Mouse (Mus musculus): ENCODE data around the gene Chmp2a. TPM values are rescaled to one million over a fixed set of nuclear protein-coding genes. Genes with fewer than 3 reads are reported as not detected.
A peak's percentile ranks its signal among the peaks of the same experiment; 100 is the strongest.

The Chmp2a gene
- total and polyA plus RNA-seq, 3 experiments, result 100 to 180 TPM; not detected in 1

- TF ChIP-seq MAX (IDR thresholded peaks at IDR 0.05; ENCODE audit: low read length) (peak; percentile 70), ZMIZ1 (IDR thresholded peaks at IDR 0.05; ENCODE audit: low read depth, low read length) (no peak), NRF1 (IDR thresholded peaks at IDR 0.05; ENCODE audit: insufficient read depth, low read depth, low read length, poor library complexity, severe bottlenecking) (peak; percentile 42; the same call in 1 of the 2 replicates), HCFC1 (IDR thresholded peaks at IDR 0.05; ENCODE audit: low read depth, low read length) (peak; percentile 92)
Observed at GRCm38 (mm10) chr7:13009143-13010004, 25.2 kb downstream of the Chmp2a start (continued).

GRCm38 (mm10) chr7:13007341-13008092 lies 27.1 kb downstream of the Chmp2a start:
- DNase-seq (ENCODE audit: low read depth, low spot score), result no peak
- Histone ChIP-seq H3K9ac (ENCODE audit: control insufficient read depth, low read depth, low read length, poor library complexity, severe bottlenecking) (no peak overlapping the region), H3K79me2 (ENCODE audit: control insufficient read depth, insufficient read depth, low read length, poor library complexity) (peaks cover 20% of the 10 kb centered on the region), H3K36me3 (ENCODE audit: control insufficient read depth in 1 of 2, insufficient read depth in 2 of 2, low read length in 2 of 2) (no peaks in the 10 kb centered on the region; a peak in 1 of 4 replicates), H3K4me1 (ENCODE audit: control insufficient read depth in 1 of 2, insufficient read depth in 2 of 2, low read length in 2 of 2) (peaks cover 0 to 8% of the 10 kb centered on the region in 2 experiments; a peak in 1 of 4 replicates), H3K4me3 (ENCODE audit: control insufficient read depth in 1 of 2, insufficient read depth in 1 of 2, low read depth in 2 of 2, low read length in 2 of 2) (no peak overlapping the region), H3K27me3 (ENCODE audit: control insufficient read depth in 1 of 2, insufficient read depth in 2 of 2, low read length in 2 of 2) (no peaks in the 10 kb centered on the region), H3K9me3 (replicated peaks; ENCODE audit: insufficient read depth, low read length) (no peaks in the 10 kb centered on the region), H3K27ac (ENCODE audit: control insufficient read depth, low read depth, low read length) (no peak overlapping the region)
- TF ChIP-seq CTCF (IDR thresholded peaks at IDR 0.05 in 2 of 3, conservative IDR thresholded peaks at IDR 0.05 in 1 of 3; ENCODE audit: control insufficient read depth in 1 of 3, insufficient read depth in 1 of 3, low read depth in 2 of 3, low read length in 3 of 3, poor library complexity in 1 of 3, severe bottlenecking in 1 of 3), result no peak
- no peak for TF ChIP-seq TAL1 (IDR thresholded peaks at IDR 0.05; ENCODE audit: low read length)
- TF ChIP-seq USF1 (IDR thresholded peaks at IDR 0.05; ENCODE audit: low read depth, low read length), result no peak
- no peak for TF ChIP-seq SMC3 (IDR thresholded peaks at IDR 0.05; ENCODE audit: low read depth, low read length)

GRCm38 (mm10) chr7:13006531-13006930 lies 28.1 kb downstream of the Chmp2a start:
- Histone ChIP-seq H3K27ac (ENCODE audit: control insufficient read depth, low read depth, low read length) (no peak overlapping the region), H3K79me2 (ENCODE audit: control insufficient read depth, insufficient read depth, low read length, poor library complexity) (peaks cover 20% of the 10 kb centered on the region), H3K27me3 (ENCODE audit: control insufficient read depth in 1 of 2, insufficient read depth in 2 of 2, low read length in 2 of 2) (no peaks in the 10 kb centered on the region), H3K4me1 (ENCODE audit: control insufficient read depth in 1 of 2, insufficient read depth in 2 of 2, low read length in 2 of 2) (peaks cover 0 to 8% of the 10 kb centered on the region in 2 experiments; a peak in 1 of 4 replicates), H3K9me3 (replicated peaks; ENCODE audit: insufficient read depth, low read length) (no peaks in the 10 kb centered on the region), H3K4me3 (ENCODE audit: control insufficient read depth in 1 of 2, insufficient read depth in 1 of 2, low read depth in 2 of 2, low read length in 2 of 2) (no peak overlapping the region), H3K36me3 (ENCODE audit: control insufficient read depth in 1 of 2, insufficient read depth in 2 of 2, low read length in 2 of 2) (no peaks in the 10 kb centered on the region; a peak in 1 of 4 replicates), H3K9ac (ENCODE audit: control insufficient read depth, low read depth, low read length, poor library complexity, severe bottlenecking) (no peak overlapping the region)
- TF ChIP-seq CTCF (IDR thresholded peaks at IDR 0.05 in 2 of 3, conservative IDR thresholded peaks at IDR 0.05 in 1 of 3; ENCODE audit: control insufficient read depth in 1 of 3, insufficient read depth in 1 of 3, low read depth in 2 of 3, low read length in 3 of 3, poor library complexity in 1 of 3, severe bottlenecking in 1 of 3) (no peak), RCOR1 (IDR thresholded peaks at IDR 0.05; ENCODE audit: low read depth, low read length) (no peak), JUND (IDR thresholded peaks at IDR 0.05; ENCODE audit: low read depth, low read length) (no peak), MAFK (IDR thresholded peaks at IDR 0.05; ENCODE audit: borderline replicate concordance, low read depth, low read length) (no peak), MEF2A (IDR thresholded peaks at IDR 0.05; ENCODE audit: extremely low read depth, insufficient replicate concordance, low read depth, low read length, poor library complexity, severe bottlenecking) (no peak), SMC3 (IDR thresholded peaks at IDR 0.05; ENCODE audit: low read depth, low read length) (no peak), MYB (IDR thresholded peaks at IDR 0.05; ENCODE audit: low read depth, low read length) (no peak), MXI1 (IDR thresholded peaks at IDR 0.05; ENCODE audit: low read depth, low read length) (no peak), UBTF (IDR thresholded peaks at IDR 0.05; ENCODE audit: borderline replicate concordance, insufficient read depth, low read depth, low read length) (no peak), EP300 (IDR thresholded peaks at IDR 0.05; ENCODE audit: low read depth in 1 of 2, low read length in 2 of 2) (no peak), NRF1 (IDR thresholded peaks at IDR 0.05; ENCODE audit: insufficient read depth, low read depth, low read length, poor library complexity, severe bottlenecking) (no peak), ZC3H11A (IDR thresholded peaks at IDR 0.05; ENCODE audit: low read depth, low read length) (no peak)
- DNase-seq (ENCODE audit: low read depth, low spot score), result no peak

Data from MEL (cell line).